20 mouse cellular contexts compared by ENCODE assay signal in the genomic region with DNA sequence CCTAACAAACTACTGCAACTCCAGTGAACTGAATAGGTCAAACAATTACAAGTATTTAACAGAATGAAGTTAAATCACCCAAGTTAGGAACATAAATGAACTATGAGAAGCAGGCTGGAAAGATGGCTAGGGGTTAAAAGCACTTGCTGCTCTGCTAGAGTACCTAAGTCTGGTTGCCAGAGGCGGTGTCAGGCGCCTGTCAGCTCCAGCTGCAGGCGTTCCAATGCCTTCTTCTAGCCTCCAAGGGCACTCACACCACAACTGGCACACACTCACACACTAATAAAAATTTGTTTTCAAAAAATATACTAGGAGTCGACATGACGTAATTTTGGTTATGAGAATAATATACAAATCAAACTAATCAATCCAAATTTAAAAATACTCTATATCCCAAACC. TPM values are rescaled to one million over a fixed set of nuclear protein-coding genes. Genes with fewer than 3 reads are reported as not detected.
DNase-seq lines count a peak whose midpoint lies in the region; TF ChIP-seq lines count a peak whose summit lies in the region.
"Had no signal": no experiment of that assay in that cellular context is flagged by ENCODE, and none has a peak within 500 bp of the region (broad histone marks: within the 10 kb centered on the region; RNA-seq: fewer than 3 reads in every experiment).

No protein-coding gene starts in this region.

- DNase-seq in adrenal gland, postnatal 10 days = peak; percentile 22
- no peak for DNase-seq in adrenal gland, adult 8-10 months
- DNase-seq in gastrocnemius, adult 2 months = peak; percentile 46
- DNase-seq in gastrocnemius, postnatal 4 days (ENCODE audit: low spot score in 2 of 2) = no peak
- no peak for DNase-seq in layer of hippocampus, adult 2 months (ENCODE audit: low spot score in 2 of 2)
- DNase-seq in layer of hippocampus, postnatal 14 days (ENCODE audit: low spot score in 2 of 2) = no peak
- no peak for DNase-seq in right cerebral cortex, adult 18-20 months
- DNase-seq: kidney, adult 18-20 months; kidney, postnatal 25 days; liver, embryonic 13.5 days; midbrain, embryonic 14.5 days; right cerebral cortex, postnatal 14 days; thymus, postnatal 14 days had no signal

- H3K27ac ChIP-seq in gastrocnemius, adult 2 months = no peak overlapping the region
- H3K27ac ChIP-seq in layer of hippocampus, adult 2 months = peak overlapping the region; percentile 67; the same call in 1 of the 2 replicates
- H3K27ac ChIP-seq: embryonic facial prominence, embryonic 13.5 days; forebrain, embryonic 10.5 days; forebrain, embryonic 15.5 days; kidney, embryonic 15.5 days; limb, embryonic 10.5 days; limb, embryonic 15.5 days; liver, embryonic 13.5 days; stomach, embryonic 15.5 days had no signal

- no peak overlapping the region for H3K4me3 ChIP-seq in gastrocnemius, adult 2 months
- H3K4me3 ChIP-seq in layer of hippocampus, adult 2 months = no peak overlapping the region
- H3K4me3 ChIP-seq: embryonic facial prominence, embryonic 13.5 days; forebrain, embryonic 10.5 days; forebrain, embryonic 15.5 days; kidney, embryonic 15.5 days; limb, embryonic 10.5 days; limb, embryonic 15.5 days; liver, embryonic 13.5 days; stomach, embryonic 15.5 days had no signal

- no peak for TF ChIP-seq CTCF in gastrocnemius, adult 2 months (IDR thresholded peaks at IDR 0.05)
- TF ChIP-seq CTCF in layer of hippocampus, adult 2 months (conservative IDR thresholded peaks at IDR 0.05) = no peak

- intact Hi-C loops in gastrocnemius, adult 2 months (cut with DNase I) = no loop called here

RNA-seq across cellular contexts. Expression of gene Kdm3a, which starts 11.2 kb away (rescaled TPM):
- total RNA-seq in adrenal gland, postnatal 10 days (2021) = 10 to 100 TPM; 38.3 to 42.9 TPM
- total RNA-seq in adrenal gland, adult 8-10 months (2022) = 10 to 100 TPM; 27.3 to 53.0 (median 38.4) TPM
- 10 to 100 TPM; 11.8 to 12.1 TPM for total RNA-seq in gastrocnemius, adult 2 months (2021)
- 10 to 100 TPM; 33.5 to 37.5 TPM for total RNA-seq in gastrocnemius, postnatal 4 days (2021)
- total RNA-seq in layer of hippocampus, adult 2 months (2021) = 10 to 100 TPM; 44.4 to 49.0 TPM
- 10 to 100 TPM; 36.1 to 42.6 TPM for total RNA-seq in layer of hippocampus, postnatal 14 days (2021)

Comparison
In these comparisons a context has a peak if more than half of its experiments do, and no peak if none do; other contexts are left out.
1. DNase-seq: peak in adrenal gland, postnatal 10 days (single experiment) and gastrocnemius, adult 2 months (single experiment); none in adrenal gland, adult 8-10 months (single experiment), gastrocnemius, postnatal 4 days (0 of 2), layer of hippocampus, adult 2 months (0 of 2), layer of hippocampus, postnatal 14 days (0 of 2) and right cerebral cortex, adult 18-20 months (single experiment).